Mouse (Mus musculus) heart, adult 2 months (tissue): ENCODE measurements around the gene Mdfi.

ENCODE experiments used
- CTCF ChIP-seq: fragments of 200-600 bp; IDR thresholded peaks from 2 replicates; pipeline ENCODE4 v1.8.1; 2022; ENCODE audit warnings: antibody characterized with exemption, mild to moderate bottlenecking, moderate library complexity
- EP300 ChIP-seq: fragments of 200-500 bp; IDR thresholded peaks from 2 replicates; pipeline ENCODE4 v1.6.1; 2011; ENCODE audit warnings: low read depth, low read length, control low read depth; ENCODE audit not compliant: insufficient read depth
- POLR2A ChIP-seq: fragments of 200-500 bp; IDR thresholded peaks from 2 replicates; pipeline ENCODE4 v1.6.1; 2011; ENCODE audit warnings: mild to moderate bottlenecking, low read depth, low read length, control low read depth; ENCODE audit not compliant: insufficient read depth

DNA sequence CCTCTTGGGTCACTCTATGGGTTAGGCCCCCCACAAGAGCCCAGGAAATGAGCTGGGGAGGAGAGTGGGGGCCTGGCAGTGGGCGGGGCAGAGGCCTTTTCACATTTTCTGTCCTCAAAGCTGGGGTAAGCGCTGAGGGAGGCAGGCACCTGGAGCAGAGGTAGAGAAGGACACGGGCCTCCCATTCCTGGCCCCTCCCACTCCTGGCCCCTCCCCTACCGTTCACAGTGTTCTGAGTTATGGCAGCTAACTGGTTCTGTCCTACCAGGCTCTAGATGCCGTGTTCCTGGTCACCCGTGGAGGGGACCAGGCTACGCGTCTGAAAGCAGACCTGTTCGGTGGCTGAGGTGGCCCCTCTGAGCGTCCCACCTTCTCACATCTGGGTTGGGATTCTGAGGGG is 19.0 kb downstream of the Mdfi start:
- no peak for TF ChIP-seq CTCF
- no peak for TF ChIP-seq POLR2A
- TF ChIP-seq EP300 = no peak
